Mouse (Mus musculus) kidney, adult 11 months (tissue): Measurements from ENCODE around the gene Ugt1a6a.

Experiments
- DNase-seq: peaks from one replicate; pipeline ENCODE4 v3.0.0; 2022

The Ugt1a6a gene

DNA sequence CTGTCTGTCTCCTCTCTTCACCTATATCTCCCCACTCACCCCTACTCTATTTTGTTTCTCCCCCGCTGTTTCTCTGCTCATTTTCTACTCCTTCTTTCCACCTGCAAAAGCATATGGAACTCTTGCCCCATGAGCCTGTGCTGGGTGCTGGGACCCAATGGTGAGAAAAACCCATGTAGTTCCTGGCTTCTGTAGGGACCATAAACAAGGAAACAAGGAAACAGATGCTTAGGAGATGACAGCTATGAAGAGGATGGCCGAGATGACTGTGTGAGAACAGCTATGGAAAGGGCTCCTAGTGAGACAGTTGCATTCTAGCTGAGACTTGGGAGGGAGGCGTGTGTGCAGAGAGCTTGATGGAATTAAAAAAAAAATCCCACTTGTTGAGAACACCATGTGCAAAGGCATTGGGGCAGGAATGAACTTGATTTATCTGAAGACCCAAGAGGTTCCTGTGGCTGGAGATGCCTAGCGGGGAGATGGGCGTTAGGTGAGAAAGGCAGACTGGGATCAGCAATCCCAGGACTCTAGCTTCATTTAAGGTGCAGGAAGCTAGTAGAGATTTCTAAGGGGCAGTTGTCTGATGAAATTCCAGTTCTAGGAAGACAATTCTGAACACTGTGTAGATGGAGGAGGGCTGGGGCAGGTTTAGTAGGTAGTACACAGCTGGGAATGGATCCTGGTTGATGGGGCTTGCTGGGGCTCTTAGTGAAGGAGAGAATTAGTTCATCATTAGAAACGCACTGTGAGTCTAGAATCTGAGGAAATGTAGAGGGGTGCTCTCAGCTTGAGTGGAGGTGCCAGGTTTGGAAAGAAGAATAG, 96.6 kb downstream of the Ugt1a6a start:
- DNase-seq = no peak

- DNase-seq = no peak
Measured at GRCm38 (mm10) chr1:88231803-88232499, 97.3 kb downstream of the Ugt1a6a start.

DNA sequence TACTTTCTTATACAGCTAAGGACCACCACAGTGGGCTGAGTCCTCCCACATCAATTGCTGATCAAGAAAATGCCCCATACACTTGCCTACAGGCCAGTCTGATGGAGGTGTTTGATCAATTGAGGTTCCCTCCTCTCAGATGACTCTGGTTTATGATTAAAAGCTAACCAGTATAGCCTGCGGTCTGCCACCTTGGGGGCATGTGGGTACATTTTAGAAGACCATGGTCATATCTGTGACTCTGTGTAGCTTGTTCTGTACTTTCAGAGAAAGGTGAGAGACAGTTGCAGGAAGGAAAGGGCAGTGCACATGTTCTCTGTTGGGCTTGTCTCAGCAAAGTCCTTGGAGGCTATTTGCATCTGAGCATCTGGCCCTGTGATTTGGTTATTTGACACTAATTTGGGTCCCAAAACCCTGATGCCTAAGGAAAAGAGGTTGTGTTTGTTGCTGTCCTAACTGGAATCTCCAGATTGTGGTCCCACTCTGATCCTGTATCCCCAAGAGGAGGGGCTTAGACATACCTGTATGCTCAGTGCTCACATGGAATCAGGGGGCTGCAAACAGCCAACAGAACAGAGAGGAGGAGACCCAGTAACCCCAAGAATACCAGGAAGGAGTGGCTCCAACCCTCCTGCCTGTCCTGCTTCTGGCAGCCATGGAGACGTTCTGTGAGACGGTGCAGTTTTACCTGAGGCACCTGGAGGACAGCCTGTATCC, 98.2 kb downstream of the Ugt1a6a start:
- no peak for DNase-seq

DNA sequence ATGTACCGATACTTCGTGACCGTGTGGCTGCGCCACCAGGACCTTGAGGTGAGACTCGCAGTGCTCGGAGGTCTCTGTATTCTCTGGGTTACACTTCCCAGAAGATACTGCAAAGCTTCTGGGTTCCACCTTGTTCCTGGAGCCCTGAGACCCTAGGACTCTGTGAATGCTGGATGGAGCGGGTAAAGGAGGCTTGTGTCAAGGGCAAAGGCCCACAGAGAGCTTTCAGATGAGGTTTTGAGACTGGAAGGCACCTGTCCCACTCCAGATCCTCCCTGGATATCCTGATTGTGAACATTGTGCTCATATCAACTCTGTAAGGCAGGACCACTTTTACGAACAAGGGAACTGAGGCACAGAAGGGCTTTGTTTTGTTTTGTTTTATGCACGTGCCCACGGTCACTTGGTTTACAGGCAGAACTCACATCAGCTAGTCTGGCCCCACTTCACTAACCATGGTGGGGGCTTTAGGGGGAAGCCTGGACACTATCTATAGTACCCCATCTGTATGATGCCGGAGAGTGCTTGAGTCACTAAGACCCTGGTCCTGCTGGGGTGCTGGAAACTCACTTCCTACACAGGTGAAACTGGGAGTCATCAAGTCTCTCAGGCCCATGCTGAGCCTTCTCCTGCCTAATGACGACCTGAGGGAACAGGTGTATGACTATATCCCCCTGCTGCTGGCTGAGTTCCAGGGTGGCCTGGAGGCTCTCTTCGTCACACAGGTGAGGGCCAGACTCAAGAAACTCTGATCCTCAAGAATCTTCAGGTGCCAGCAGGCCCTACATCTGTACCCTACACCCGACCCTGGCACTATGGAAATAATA, 99.0 kb downstream of the Ugt1a6a start:
- no peak for DNase-seq

GRCm38 (mm10) chr1:88234248-88234610, 99.6 kb downstream of the Ugt1a6a start:
- DNase-seq = no peak

- DNase-seq = no peak
Measured at GRCm38 (mm10) chr1:88234646-88235045, 100.0 kb downstream of the Ugt1a6a start.

DNA sequence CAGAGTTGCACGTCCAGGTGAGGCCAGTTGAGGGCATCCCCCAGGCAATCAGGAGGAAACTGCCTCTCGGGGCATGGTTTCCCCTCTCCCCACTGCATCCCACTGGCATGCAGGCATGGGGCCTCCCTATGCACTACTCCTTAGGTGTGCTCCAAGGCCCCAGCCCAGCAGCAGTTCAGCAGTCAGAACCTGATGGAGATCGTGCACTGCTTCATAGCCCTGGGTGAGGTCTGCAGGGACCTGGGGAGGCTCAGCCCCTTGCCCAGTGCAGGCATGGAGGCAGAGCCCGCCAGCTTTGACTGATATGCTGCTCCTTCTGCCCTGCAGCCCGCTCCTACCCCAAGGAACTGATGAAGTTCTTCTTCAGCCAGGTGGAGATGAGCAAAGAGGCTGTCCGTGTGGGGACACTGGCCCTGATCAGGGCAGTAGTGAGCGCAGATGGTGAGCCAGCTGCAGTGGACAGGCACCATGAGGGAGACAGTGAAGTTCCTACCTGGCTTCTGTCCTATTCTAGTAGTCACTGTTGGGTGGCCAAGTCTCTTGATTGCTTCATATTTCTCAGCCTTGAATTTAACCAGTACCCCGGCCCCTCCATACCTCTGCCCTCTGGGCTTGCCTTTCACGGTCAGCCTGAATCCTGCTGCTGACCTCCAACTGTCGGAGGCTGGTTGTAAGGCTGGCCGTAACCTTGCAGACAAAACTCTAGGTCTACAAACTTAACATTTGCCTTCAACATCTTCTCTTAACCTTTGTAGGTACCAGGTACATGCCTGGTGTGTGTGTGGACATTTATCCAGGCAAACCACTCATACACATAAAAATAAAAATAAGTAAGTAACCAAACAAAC, 100.7 kb downstream of the Ugt1a6a start:
- DNase-seq = no peak

DNA sequence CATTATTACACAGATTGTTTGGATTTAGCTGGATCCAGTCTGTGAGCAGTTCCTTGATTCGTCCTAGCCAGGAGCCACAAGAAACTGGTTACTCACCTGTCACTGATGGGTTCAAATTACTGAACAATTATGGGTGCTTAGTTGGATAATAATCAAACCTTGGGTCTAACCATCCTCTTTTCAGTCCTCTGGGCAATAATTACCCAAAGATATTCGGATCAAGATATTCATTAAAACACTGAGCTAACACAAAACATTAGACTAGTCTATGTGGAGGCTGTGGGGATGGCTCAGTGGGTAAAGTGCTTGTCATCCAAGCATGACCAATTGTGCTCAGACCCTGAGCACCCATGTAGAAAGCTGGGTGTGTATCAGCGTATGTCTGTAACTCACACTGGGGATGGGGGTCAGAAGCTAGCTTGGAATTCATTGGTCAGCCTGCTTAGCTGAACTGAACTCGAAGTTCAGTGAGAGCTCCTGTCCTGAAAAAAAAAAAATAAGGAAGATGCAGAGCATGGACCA, 101.3 kb downstream of the Ugt1a6a start:
- DNase-seq = no peak

GRCm38 (mm10) chr1:88237311-88237710, 102.7 kb downstream of the Ugt1a6a start:
- DNase-seq = no peak

DNA sequence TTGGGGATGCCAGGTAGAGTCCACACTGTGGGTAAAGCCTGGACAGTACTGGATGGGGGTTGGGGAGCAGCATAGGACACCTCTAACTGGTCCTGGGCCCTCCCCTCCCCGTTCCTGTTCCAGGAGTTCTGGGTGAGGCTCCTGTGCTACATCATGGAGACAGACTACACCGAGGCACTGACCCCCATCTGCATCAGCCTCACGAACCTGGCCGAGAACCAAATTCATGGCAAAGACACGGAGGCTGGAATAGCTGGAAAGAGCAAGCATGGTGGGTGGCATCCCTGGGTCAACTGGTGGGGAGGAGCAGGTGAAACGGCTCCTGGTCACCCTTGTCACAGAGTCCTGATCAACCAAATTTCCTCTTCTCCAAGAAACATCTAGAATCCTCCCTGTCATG, 104.2 kb downstream of the Ugt1a6a start:
- no peak for DNase-seq

DNA sequence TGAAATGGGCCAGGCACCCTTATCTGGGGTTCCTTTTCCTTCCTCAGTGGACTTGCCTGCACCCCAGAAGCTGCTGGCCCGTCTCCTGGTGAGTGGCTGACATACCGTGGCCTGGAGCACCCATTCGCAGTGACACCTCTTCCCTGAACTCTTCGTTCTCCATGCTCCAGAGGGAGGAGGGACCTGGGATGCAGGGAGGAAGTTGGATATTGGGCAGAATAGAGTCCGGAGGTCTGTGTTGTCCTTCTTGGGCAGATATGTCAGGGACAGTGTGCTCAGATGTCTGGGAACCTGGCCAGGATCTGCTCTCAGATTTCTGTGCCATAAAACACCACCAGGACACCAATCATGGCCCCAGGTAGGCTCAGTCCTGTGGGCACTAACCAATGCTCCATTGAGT, 105.5 kb downstream of the Ugt1a6a start:
- no peak for DNase-seq

DNA sequence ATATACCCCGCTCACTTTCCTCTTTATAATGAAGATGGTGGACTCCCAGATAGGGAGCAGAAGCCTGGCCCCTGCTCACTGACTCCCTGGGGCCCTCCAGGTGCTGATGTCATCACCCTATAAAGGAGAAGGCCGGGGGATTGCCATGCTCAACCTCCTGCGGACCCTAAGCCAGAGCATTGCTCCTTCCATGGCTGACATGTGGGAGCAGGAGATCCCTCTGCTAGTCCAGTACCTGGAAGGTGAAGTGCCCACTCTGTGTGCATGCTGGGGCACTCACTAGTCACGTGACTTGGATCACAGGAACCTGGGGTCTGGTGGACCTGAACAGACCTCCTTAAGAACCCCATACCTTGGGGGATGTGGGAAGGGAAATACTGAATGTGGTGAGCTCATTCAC, 106.0 kb downstream of the Ugt1a6a start:
- DNase-seq = no peak

GRCm38 (mm10) chr1:88243861-88244260, 109.3 kb downstream of the Ugt1a6a start:
- no peak for DNase-seq

- DNase-seq = no peak
Measured at GRCm38 (mm10) chr1:88245881-88246280, 111.3 kb downstream of the Ugt1a6a start.

DNA sequence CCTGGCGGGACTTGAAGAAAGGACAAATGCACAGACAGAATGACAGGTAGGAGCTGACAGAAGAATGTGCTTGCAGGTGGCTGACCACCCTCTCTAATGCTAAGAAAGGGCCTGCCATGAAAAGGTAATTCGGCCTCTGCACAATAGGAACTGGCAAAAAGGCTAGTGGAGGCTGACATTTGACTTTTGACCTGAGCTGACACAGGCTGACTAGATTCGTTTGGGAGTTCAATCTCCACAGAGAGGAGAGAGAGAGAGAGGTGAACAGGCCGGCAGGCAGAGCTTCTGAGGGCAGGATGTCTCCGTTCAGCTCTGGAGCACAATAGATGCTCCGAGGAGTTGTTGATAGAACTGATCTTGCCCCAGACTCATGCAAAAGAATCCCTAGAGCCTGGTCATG, 111.8 kb downstream of the Ugt1a6a start:
- DNase-seq = no peak

GRCm38 (mm10) chr1:88247660-88248059, 113.1 kb downstream of the Ugt1a6a start:
- DNase-seq = no peak

- DNase-seq = no peak
Measured at GRCm38 (mm10) chr1:88248658-88249057, 114.0 kb downstream of the Ugt1a6a start.

- DNase-seq = no peak
Measured at GRCm38 (mm10) chr1:88249596-88249995, 115.0 kb downstream of the Ugt1a6a start.

GRCm38 (mm10) chr1:88250023-88250422, 115.4 kb downstream of the Ugt1a6a start:
- no peak for DNase-seq

DNA sequence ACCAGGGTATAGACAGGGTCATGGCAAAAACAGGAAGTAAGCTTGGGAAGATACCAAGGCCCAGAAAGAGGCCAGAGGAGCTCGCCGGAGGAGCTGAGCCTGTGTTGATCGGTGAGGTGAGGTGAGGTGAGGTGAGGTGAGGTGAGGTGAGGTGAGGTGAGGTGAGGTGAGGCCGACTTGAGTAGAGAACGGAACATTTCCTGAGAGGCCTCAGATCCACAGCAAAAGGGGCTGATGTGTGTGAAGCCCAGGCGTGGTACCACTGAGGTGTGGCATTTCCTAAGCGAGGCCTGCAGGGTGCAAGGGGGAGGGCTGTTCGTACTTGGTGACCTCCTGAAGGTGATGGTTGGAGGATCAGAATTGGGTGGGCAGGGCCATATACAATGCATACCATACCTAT, 118.5 kb downstream of the Ugt1a6a start:
- DNase-seq = no peak

DNA sequence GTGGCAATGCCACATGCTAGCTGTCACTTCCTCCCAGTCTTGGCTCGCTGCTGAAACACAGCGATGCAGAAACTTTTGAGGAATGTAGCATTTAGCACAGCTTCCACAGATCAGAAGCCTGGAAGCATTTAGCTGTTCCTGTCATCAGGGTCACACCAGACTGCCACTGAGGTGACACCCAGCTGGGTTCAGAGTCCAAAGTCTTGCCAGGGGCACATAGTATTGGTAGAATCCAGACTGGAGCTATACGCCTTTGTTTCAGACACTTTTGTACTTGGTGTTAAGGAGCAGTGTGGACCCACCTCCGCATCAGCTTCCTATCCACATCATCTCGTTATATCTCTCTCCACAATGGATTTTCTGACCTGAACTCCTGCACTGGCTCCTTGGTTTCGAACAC, 118.9 kb downstream of the Ugt1a6a start:
- DNase-seq = no peak
